Mouse (Mus musculus): ENCODE results near the gene Gm13103. TPM values are rescaled to one million over a fixed set of nuclear protein-coding genes. Genes with fewer than 3 reads are reported as not detected.
"Not testable (repeated sequence)": the region's sequence is repeated elsewhere in the genome, so short reads cannot be mapped to it uniquely, and the experiment has no call there.

Gene Gm13103
- total RNA-seq (2021) = not detected
- long read RNA-seq, experiment 1 = 0 reads
- long read RNA-seq, experiment 2 = 0 reads

GRCm38 (mm10) chr4:143846197-143846596 lies at the start of gene Gm13103:
Gene Gm13103, plus strand, starts transcription at chr4:143846497.
- DNase-seq = not testable (repeated sequence)

GRCm38 (mm10) chr4:143815993-143816392 lies 30.3 kb upstream of the Gm13103 start, which contains the start of gene Gm13084:
Gene Gm13084, minus strand, starts transcription at chr4:143816093.
- DNase-seq = no peak

- DNase-seq = not testable (repeated sequence)
Measured at GRCm38 (mm10) chr4:143882371-143882770, 36.1 kb downstream of the Gm13103 start.

GRCm38 (mm10) chr4:143894406-143894805 lies 48.1 kb downstream of the Gm13103 start:
- not testable (repeated sequence) for DNase-seq

DNA sequence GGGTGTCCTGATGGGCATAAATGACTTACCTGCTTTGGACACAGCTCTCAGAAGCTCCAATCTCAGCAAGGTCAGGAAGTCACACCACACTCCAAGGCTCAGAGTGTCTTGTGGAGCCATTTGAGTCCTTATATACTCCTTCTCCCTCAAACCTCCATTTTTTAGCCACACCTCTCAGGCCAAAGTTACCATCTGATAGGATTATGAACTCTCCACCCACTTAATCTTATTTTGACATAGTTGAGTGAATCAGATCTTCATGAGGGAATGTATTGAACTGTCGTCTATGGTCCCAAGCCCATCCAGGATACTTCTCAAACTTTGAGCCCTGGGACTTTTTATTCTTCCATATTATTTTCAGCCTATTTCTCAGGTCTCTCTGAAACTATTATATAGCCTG lies 54.0 kb downstream of the Gm13103 start, which contains the start of gene Pramef6:
Pramef6 (minus strand) TSS at position 101 of the 400 bp plus-strand sequence.
- not testable (repeated sequence) for DNase-seq

Other genes starting within 250 kb of the Gm13103 start
- gene Gm13083, start 231.5 kb upstream of the Gm13103 start, total RNA-seq (2021) = not detected
- gene Gm13088, start 189.3 kb upstream of the Gm13103 start, total RNA-seq (2021) = not detected
- gene Gm13089, start 143.8 kb upstream of the Gm13103 start, total RNA-seq (2021) = not detected
- not detected for gene Gm13078, start 127.0 kb upstream of the Gm13103 start, total RNA-seq (2021)
- gene Gm13023, start 57.1 kb upstream of the Gm13103 start, total RNA-seq (2021) = not detected
- not detected for gene Gm13084, start 30.4 kb upstream of the Gm13103 start, total RNA-seq (2021)
- not detected for gene Pramef6, start 53.9 kb downstream of the Gm13103 start, total RNA-seq (2021)
- not detected for gene Pramef25, start 104.5 kb downstream of the Gm13103 start, total RNA-seq (2021)
- not detected for gene Gm13101, start 120.5 kb downstream of the Gm13103 start, total RNA-seq (2021)
- not detected for gene Pramef17, start 147.9 kb downstream of the Gm13103 start, total RNA-seq (2021)
- not detected for gene Pramel4, start 212.6 kb downstream of the Gm13103 start, total RNA-seq (2021)